Mouse (Mus musculus) urinary bladder, postnatal 14 days (tissue): ENCODE measurements around the gene Zkscan16.

Experiments used
- DNase-seq: peaks from one replicate; pipeline ENCODE4 v3.0.0; 2021; ENCODE audit warnings: low spot score

The Zkscan16 gene

GRCm38 (mm10) chr4:58941638-58942037, 1.8 kb upstream of the Zkscan16 start:
- no peak for DNase-seq

GRCm38 (mm10) chr4:58942942-58943341, 486 bp upstream of the Zkscan16 start:
- no peak for DNase-seq

GRCm38 (mm10) chr4:58944206-58944553, 752 bp downstream of the Zkscan16 start:
- no peak for DNase-seq

GRCm38 (mm10) chr4:58944695-58945094, 1.3 kb downstream of the Zkscan16 start:
- DNase-seq: no peak

GRCm38 (mm10) chr4:58948391-58948790, 5.0 kb downstream of the Zkscan16 start:
- no peak for DNase-seq

GRCm38 (mm10) chr4:58952630-58953029, 9.2 kb downstream of the Zkscan16 start:
- no peak for DNase-seq

- no peak for DNase-seq
These were observed 18.3 kb downstream of the Zkscan16 start for GRCm38 (mm10) chr4:58961719-58962118.

GRCm38 (mm10) chr4:58963271-58963670, 19.8 kb downstream of the Zkscan16 start:
- no peak for DNase-seq

- no peak for DNase-seq
These were observed 21.7 kb downstream of the Zkscan16 start for GRCm38 (mm10) chr4:58965136-58965535.

- DNase-seq: no peak
These were observed 27.2 kb downstream of the Zkscan16 start for GRCm38 (mm10) chr4:58970678-58971077.

- no peak for DNase-seq
These were observed 32.3 kb downstream of the Zkscan16 start for GRCm38 (mm10) chr4:58975711-58976110.

- no peak for DNase-seq
These were observed 38.0 kb downstream of the Zkscan16 start for GRCm38 (mm10) chr4:58981421-58981820.

GRCm38 (mm10) chr4:58982806-58983205, 39.4 kb downstream of the Zkscan16 start:
- no peak for DNase-seq

GRCm38 (mm10) chr4:58985157-58985648, 41.8 kb downstream of the Zkscan16 start:
- peak; percentile 84 for DNase-seq

GRCm38 (mm10) chr4:58986540-58987190, 43.2 kb downstream of the Zkscan16 start, which contains the start of gene Ptgr1:
Ptgr1 (minus strand) TSS chr4:58987119.
- DNase-seq: peak; percentile 90

- DNase-seq: no peak
These were observed 46.0 kb downstream of the Zkscan16 start for GRCm38 (mm10) chr4:58989303-58989898.

- no peak for DNase-seq
These were observed 47.4 kb downstream of the Zkscan16 start for GRCm38 (mm10) chr4:58990609-58991434.

- no peak for DNase-seq
These were observed 48.8 kb downstream of the Zkscan16 start for GRCm38 (mm10) chr4:58992195-58992594.

GRCm38 (mm10) chr4:58994762-58995161, 51.3 kb downstream of the Zkscan16 start, which contains the start of gene Dnajc25:
Dnajc25 (plus strand) TSS chr4:58995062.
- DNase-seq: no peak

GRCm38 (mm10) chr4:58995251-58995693, 51.8 kb downstream of the Zkscan16 start:
- DNase-seq: no peak

- DNase-seq: peak; percentile 44
These were observed 53.7 kb downstream of the Zkscan16 start for GRCm38 (mm10) chr4:58997081-58997480.

- no peak for DNase-seq
These were observed 55.3 kb downstream of the Zkscan16 start for GRCm38 (mm10) chr4:58998688-58999087.

GRCm38 (mm10) chr4:58999686-59000085, 56.3 kb downstream of the Zkscan16 start:
- DNase-seq: peak; percentile 81
